Mouse (Mus musculus) gastrocnemius, postnatal 36 days (tissue): ENCODE measurements around the gene Rmdn2. TPM values are rescaled to one million over a fixed set of nuclear protein-coding genes. Genes with fewer than 3 reads are reported as not detected.
A peak's percentile ranks its signal among the peaks of the same experiment; 100 is the strongest.

Source experiments
- DNase-seq, 2 experiments: peaks; one replicate each; pipeline ENCODE4 v3.0.0; 2022
- intact Hi-C: fragments of 180-260 bp; cut with DNase I; formaldehyde crosslinking; loops from one replicate; pipeline ENCODE4 v1.15.1; 2025
- total RNA-seq, 2 experiments: library from RNA; stranded (reverse); gene quantifications; 2 replicates each; pipeline ENCODE4 v1.2.3; 2021

The Rmdn2 gene
- total RNA-seq, 2 experiments from 2014 or later, result 8.4 to 10.1 TPM

- intact Hi-C loops, result loop anchor here (10.0 kb wide), 1 partner anchor 310 kb away; no protein-coding TSS in a partner anchor
- no peak for DNase-seq
Observed at GRCm38 (mm10) chr17:79695106-79695505, 83.4 kb downstream of the Rmdn2 start.

- DNase-seq, result no peak
- intact Hi-C loops, result loop anchor here (10.0 kb wide), 1 partner anchor 309 kb away; no protein-coding TSS in a partner anchor
Observed at GRCm38 (mm10) chr17:79695541-79695940, 83.9 kb downstream of the Rmdn2 start.

- DNase-seq, result no peak
- intact Hi-C loops, result loop anchor here (1.0 to 10.0 kb wide), 2 partner anchors 142 to 306 kb away; no protein-coding TSS in a partner anchor
Observed at GRCm38 (mm10) chr17:79699197-79699596, 87.5 kb downstream of the Rmdn2 start.

GRCm38 (mm10) chr17:79700871-79701270 is 89.2 kb downstream of the Rmdn2 start:
- intact Hi-C loops, result no loop called here
- no peak for DNase-seq

GRCm38 (mm10) chr17:79705671-79706455 is 94.2 kb downstream of the Rmdn2 start:
- no peak for DNase-seq
- intact Hi-C loops, result no loop called here

GRCm38 (mm10) chr17:79708168-79708567 is 96.5 kb downstream of the Rmdn2 start:
- intact Hi-C loops, result no loop called here

GRCm38 (mm10) chr17:79709718-79710117 is 98.1 kb downstream of the Rmdn2 start:
- no peak for DNase-seq
- intact Hi-C loops, result no loop called here

More at GRCm38 (mm10) chr17:79708168-79708567, 96.5 kb downstream of the Rmdn2 start:
- no peak for DNase-seq

GRCm38 (mm10) chr17:79710246-79710842 is 98.7 kb downstream of the Rmdn2 start:
- DNase-seq, result no peak
- intact Hi-C loops, result no loop called here

- no peak for DNase-seq
- intact Hi-C loops, result no loop called here
Observed at GRCm38 (mm10) chr17:79711944-79712343, 100.3 kb downstream of the Rmdn2 start.

- no peak for DNase-seq
- intact Hi-C loops, result no loop called here
Observed at GRCm38 (mm10) chr17:79712536-79712935, 100.9 kb downstream of the Rmdn2 start.

GRCm38 (mm10) chr17:79713276-79713642 is 101.6 kb downstream of the Rmdn2 start:
- intact Hi-C loops, result no loop called here
- DNase-seq, result no peak

GRCm38 (mm10) chr17:79713643-79714367 is 102.1 kb downstream of the Rmdn2 start:
- intact Hi-C loops, result no loop called here
- DNase-seq, result no peak

- intact Hi-C loops, result no loop called here
- no peak for DNase-seq
Observed at GRCm38 (mm10) chr17:79714368-79714895, 102.8 kb downstream of the Rmdn2 start.

- DNase-seq, result no peak
- intact Hi-C loops, result loop anchor here (5.0 kb wide), 1 partner anchor 53 kb away; no protein-coding TSS in a partner anchor
Observed at GRCm38 (mm10) chr17:79714931-79715637, 103.4 kb downstream of the Rmdn2 start, which contains the start of gene Cyp1b1. Cyp1b1 (minus strand) TSS chr17:79715061.

- DNase-seq, result peak; percentile 71 to 79
- intact Hi-C loops, result loop anchor here (5.0 kb wide), 1 partner anchor 53 kb away; no protein-coding TSS in a partner anchor
Observed at GRCm38 (mm10) chr17:79715649-79716143, 104.0 kb downstream of the Rmdn2 start.

GRCm38 (mm10) chr17:79720681-79721080 is 109.0 kb downstream of the Rmdn2 start:
- intact Hi-C loops, result no loop called here
- no peak for DNase-seq

GRCm38 (mm10) chr17:79726613-79727012 is 115.0 kb downstream of the Rmdn2 start:
- intact Hi-C loops, result no loop called here
- DNase-seq, result no peak

- intact Hi-C loops, result no loop called here
- DNase-seq, result no peak
Observed at GRCm38 (mm10) chr17:79728053-79728584, 116.5 kb downstream of the Rmdn2 start.
